Mouse (Mus musculus) E14TG2a.4 (cell line): ENCODE measurements around the gene Ubap2.

Source experiments
- CTCF ChIP-seq: conservative IDR thresholded peaks from 2 replicates; pipeline ENCODE4 v1.5.1; 2014; ENCODE audit warnings: low read length
- NANOG ChIP-seq: IDR thresholded peaks from 2 replicates; pipeline ENCODE4 v1.6.1; 2014; ENCODE audit warnings: borderline replicate concordance, low read length, mixed read lengths

GRCm38 (mm10) chr4:41268133-41268532, 6.8 kb downstream of the Ubap2 start:
- TF ChIP-seq NANOG (no peak), CTCF (no peak)
